Mouse (Mus musculus) stomach, embryonic 15.5 days (tissue): ENCODE data around the gene Pspc1. TPM values are rescaled to one million over a fixed set of nuclear protein-coding genes. Genes with fewer than 3 reads are reported as not detected.
"Not testable (repeated sequence)": the region's sequence is repeated elsewhere in the genome, so short reads cannot be mapped to it uniquely, and the experiment has no call there.

Experiments
- ATAC-seq: fragments of 200-750 bp; cut with Nextera tagmentation; 2 replicates; pipeline ENCODE4 v1.8.0; 2017; ENCODE audit warnings: low read depth, moderate number of reproducible peaks, moderate TSS enrichment; ENCODE audit not compliant: insufficient read depth, low FRiP score
- H3K27ac ChIP-seq: fragments of 300-500 bp; sonication (generic); 2 replicates; pipeline ENCODE4 v1.5.1; 2015; ENCODE audit warnings: mild to moderate bottlenecking, inconsistent platforms
- H3K27me3 ChIP-seq: fragments of 300-500 bp; sonication (generic); replicated peaks from 2 replicates; pipeline ENCODE4 v1.6.1; 2015; ENCODE audit warnings: inconsistent platforms
- H3K36me3 ChIP-seq: fragments of 300-500 bp; sonication (generic); 2 replicates; pipeline ENCODE4 v1.6.1; 2015; ENCODE audit warnings: inconsistent platforms
- H3K4me1 ChIP-seq: fragments of 300-500 bp; sonication (generic); 2 replicates; pipeline ENCODE4 v1.6.1; 2015; ENCODE audit warnings: inconsistent platforms
- H3K4me2 ChIP-seq: fragments of 300-500 bp; sonication (generic); 2 replicates; pipeline ENCODE4 v1.6.1; 2015; ENCODE audit warnings: mild to moderate bottlenecking, inconsistent platforms
- H3K4me3 ChIP-seq: fragments of 300-500 bp; sonication (generic); replicated peaks from 2 replicates; pipeline ENCODE4 v1.5.1; 2015; ENCODE audit warnings: inconsistent platforms
- H3K9ac ChIP-seq: fragments of 300-500 bp; sonication (generic); 2 replicates; pipeline ENCODE4 v1.6.1; 2015; ENCODE audit warnings: inconsistent platforms
- H3K9me3 ChIP-seq: fragments of 300-500 bp; sonication (generic); 2 replicates; pipeline ENCODE4 v1.6.1; 2016; ENCODE audit warnings: inconsistent platforms
- WGBS: fragments of 180-500 bp; shearing (Covaris S2); methylation state at CpG from one replicate; pipeline ENCODE4 v1.1.7; 2015; 5-methylcytosine and 5-hydroxymethylcytosine counted together
- polyA plus RNA-seq: library from polyadenylated mRNA; unstranded; fragments of >200 nt; fragmentation: Nextera tagmentation; extraction: Ambion mirVana; gene quantifications from 2 replicates; pipeline ENCODE4 v1.2.1, GENCODE M21; 2015

Gene Pspc1
- polyA plus RNA-seq: 26.9 TPM in 2 replicates

- H3K27ac ChIP-seq: peak within 1 kb of the TSS; percentile 97
- no peaks in the 10 kb centered on the region for H3K36me3 ChIP-seq
- no peaks in the 10 kb centered on the region for H3K27me3 ChIP-seq
- peak within 1 kb of the TSS; percentile 87 for H3K9ac ChIP-seq
- H3K9me3 ChIP-seq: no peaks in the 10 kb centered on the region
- peak within 1 kb of the TSS; percentile 93 for H3K4me3 ChIP-seq
- peak; percentile 96 for ATAC-seq
- H3K4me2 ChIP-seq: peak within 1 kb of the TSS; percentile 80
- under 1% methylated on average over 36 of the region's 36 CpGs for WGBS
- H3K4me1 ChIP-seq: 0 out of 2 replicates have a peak, but pooled peaks cover 9% of the 10 kb centered on the region
These were observed at the start of gene Pspc1 for GRCm38 (mm10) chr14:56778200-56778932. Pspc1 (minus strand) TSS chr14:56778316.

GRCm38 (mm10) chr14:56824562-56824961 lies 46.4 kb upstream of the Pspc1 start:
- ATAC-seq: no peak
- no peaks in the 10 kb centered on the region for H3K36me3 ChIP-seq
- no peak overlapping the region for H3K9ac ChIP-seq
- H3K4me1 ChIP-seq: no peaks in the 10 kb centered on the region
- H3K4me3 ChIP-seq: no peak overlapping the region
- H3K27me3 ChIP-seq: no peaks in the 10 kb centered on the region
- no peaks in the 10 kb centered on the region for H3K9me3 ChIP-seq
- no peak overlapping the region for H3K27ac ChIP-seq
- H3K4me2 ChIP-seq: no peak overlapping the region

DNA sequence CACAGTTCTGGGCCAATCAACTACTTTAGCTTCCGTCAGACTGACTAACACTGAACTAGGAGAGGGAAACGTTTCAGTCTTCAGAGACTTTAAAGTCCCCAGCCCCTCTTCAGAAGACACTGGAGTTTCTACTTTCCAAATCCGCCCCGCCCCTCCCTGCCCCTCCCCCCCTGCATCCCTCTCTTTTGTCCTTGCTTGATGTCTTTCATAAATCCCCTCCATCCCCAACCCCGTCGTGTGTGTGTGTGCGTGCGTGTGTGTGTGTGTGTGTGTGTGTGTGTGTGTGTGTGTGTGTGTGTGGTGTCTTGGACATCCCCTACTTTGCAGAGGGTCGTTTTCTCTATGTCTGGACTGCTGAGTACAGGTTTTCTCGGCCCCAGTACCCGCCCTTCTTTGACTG lies 39.5 kb upstream of the Pspc1 start:
- peak overlapping the region; percentile 21; the same call in 1 of the 2 replicates for H3K4me2 ChIP-seq
- no peaks in the 10 kb centered on the region for H3K36me3 ChIP-seq
- H3K27ac ChIP-seq: peak overlapping the region; percentile 26; the same call in 1 of the 2 replicates
- ATAC-seq: 0 out of 2 replicates have a peak, but pooled peaks have one; percentile 31
- WGBS: 8% methylated on average over 11 of the region's 11 CpGs
- H3K4me3 ChIP-seq: no peak overlapping the region
- H3K9me3 ChIP-seq: no peaks in the 10 kb centered on the region
- H3K4me1 ChIP-seq: 0 out of 2 replicates have a peak, but pooled peaks cover 8% of the 10 kb centered on the region
- no peak overlapping the region for H3K9ac ChIP-seq
- no peaks in the 10 kb centered on the region for H3K27me3 ChIP-seq

DNA sequence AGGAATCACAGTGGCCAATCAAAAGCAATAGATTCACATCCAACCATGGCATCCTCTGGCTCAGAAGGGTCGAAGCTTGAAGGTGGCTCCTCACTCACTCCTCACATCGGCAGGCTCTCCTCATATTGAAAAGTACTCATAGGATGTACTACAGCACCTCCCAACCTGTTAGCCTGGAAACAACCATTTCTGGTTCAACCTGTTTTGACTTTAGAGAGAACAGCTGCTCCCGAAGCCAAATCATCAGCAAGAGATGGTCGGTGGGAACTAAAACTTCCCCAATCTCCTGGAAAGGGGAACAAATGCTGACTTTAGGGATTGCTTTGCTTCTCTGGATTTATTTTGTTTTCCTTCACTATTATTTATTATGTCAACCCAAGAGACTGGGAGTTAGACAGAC lies 39.0 kb upstream of the Pspc1 start:
- Histone ChIP-seq H3K4me1 (0 out of 2 replicates have a peak, but pooled peaks cover 8% of the 10 kb centered on the region), H3K9me3 (no peaks in the 10 kb centered on the region), H3K4me3 (no peak overlapping the region), H3K27ac (peak overlapping the region; percentile 26; the same call in 1 of the 2 replicates), H3K4me2 (peak overlapping the region; percentile 21; the same call in 1 of the 2 replicates), H3K9ac (no peak overlapping the region), H3K36me3 (no peaks in the 10 kb centered on the region), H3K27me3 (no peaks in the 10 kb centered on the region)
- no peak for ATAC-seq
- WGBS: 52% methylated on average over 4 of the region's 4 CpGs

DNA sequence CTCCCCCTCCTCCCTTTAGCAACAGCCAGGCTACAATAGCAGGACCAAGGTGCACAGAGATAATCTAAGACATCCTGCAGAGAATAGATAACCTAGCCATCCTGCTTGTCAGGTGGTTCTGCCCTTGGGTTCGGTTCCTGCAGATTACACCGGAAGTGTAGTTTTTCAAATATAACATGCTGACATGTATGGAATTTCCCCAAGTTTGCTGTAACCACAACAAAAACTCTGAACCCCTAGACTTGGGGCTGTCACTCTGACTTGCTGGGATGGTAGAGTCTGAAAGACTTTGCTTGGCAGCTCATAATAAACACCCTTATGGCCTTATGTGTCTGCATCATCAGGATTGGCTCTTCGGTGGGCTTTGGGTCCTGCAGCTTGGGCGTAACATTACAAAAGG lies 38.4 kb upstream of the Pspc1 start:
- H3K27me3 ChIP-seq: no peaks in the 10 kb centered on the region
- H3K4me1 ChIP-seq: 0 out of 2 replicates have a peak, but pooled peaks cover 8% of the 10 kb centered on the region
- H3K9ac ChIP-seq: no peak overlapping the region
- no peaks in the 10 kb centered on the region for H3K9me3 ChIP-seq
- H3K36me3 ChIP-seq: no peaks in the 10 kb centered on the region
- 87% methylated on average over 4 of the region's 4 CpGs for WGBS
- no peak for ATAC-seq
- H3K4me2 ChIP-seq: no peak overlapping the region
- H3K4me3 ChIP-seq: no peak overlapping the region
- no peak overlapping the region for H3K27ac ChIP-seq

DNA sequence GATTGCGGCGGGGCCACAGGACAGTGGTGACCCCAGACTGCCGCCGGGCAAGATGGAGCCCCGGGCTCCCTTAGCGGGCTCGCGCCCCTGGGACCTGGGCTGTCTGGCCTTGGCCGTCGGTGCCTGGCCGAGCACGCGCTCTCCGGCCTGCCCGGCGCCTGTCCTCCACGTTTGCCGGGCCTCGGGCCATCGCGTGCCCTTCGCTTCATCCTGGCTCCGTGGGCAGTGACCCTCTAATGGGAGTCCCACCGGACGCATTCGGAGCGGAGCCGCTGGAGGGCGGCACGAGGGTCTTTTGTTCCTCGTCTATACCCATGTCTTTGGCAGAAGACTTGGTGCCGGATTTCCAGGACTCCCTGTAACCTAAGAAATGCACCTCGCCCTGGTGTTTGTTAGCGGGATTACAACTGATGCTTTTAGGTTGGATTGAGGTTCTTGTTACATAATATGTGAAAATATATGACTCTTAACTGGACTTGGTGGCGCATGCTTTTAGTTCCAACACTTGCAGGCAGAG lies 34.5 kb upstream of the Pspc1 start:
- Histone ChIP-seq H3K4me3 (peak overlapping the region; percentile 62), H3K9ac (peak overlapping the region; percentile 54), H3K27ac (peak overlapping the region; percentile 96), H3K36me3 (no peaks in the 10 kb centered on the region), H3K4me2 (peak overlapping the region; percentile 81), H3K4me1 (0 out of 2 replicates have a peak, but pooled peaks cover 8% of the 10 kb centered on the region), H3K27me3 (no peaks in the 10 kb centered on the region), H3K9me3 (no peaks in the 10 kb centered on the region)
- ATAC-seq: peak; percentile 5
- WGBS: under 1% methylated on average over 35 of the region's 35 CpGs

- WGBS: under 1% methylated on average over 39 of the region's 72 CpGs
- not testable (repeated sequence) for H3K27me3 ChIP-seq, H3K9me3 ChIP-seq, H3K36me3 ChIP-seq, H3K4me1 ChIP-seq
- peak; percentile 98 for ATAC-seq
- peak within 1 kb of the TSS; percentile 96 for H3K27ac ChIP-seq
- peak within 1 kb of the TSS; percentile 54 for H3K9ac ChIP-seq
- H3K4me2 ChIP-seq: peak within 1 kb of the TSS; percentile 81
- peak within 1 kb of the TSS; percentile 67 for H3K4me3 ChIP-seq
These were observed 33.7 kb upstream of the Pspc1 start, which contains the start of gene Zmym5 for GRCm38 (mm10) chr14:56811701-56812339. Zmym5 (minus strand) TSS chr14:56811716.

GRCm38 (mm10) chr14:56810781-56811690 lies 32.9 kb upstream of the Pspc1 start:
- not testable (repeated sequence) for H3K4me1 ChIP-seq, H3K36me3 ChIP-seq, H3K27me3 ChIP-seq, ATAC-seq, H3K9me3 ChIP-seq
- peak overlapping the region; percentile 93 for H3K27ac ChIP-seq
- H3K4me2 ChIP-seq: peak overlapping the region; percentile 46
- under 1% methylated on average over 42 of the region's 86 CpGs for whole genome bisulfite sequencing
- peak overlapping the region; percentile 67 for H3K4me3 ChIP-seq
- H3K9ac ChIP-seq: peak overlapping the region; percentile 39; the same call in 1 of the 2 replicates

- no peaks in the 10 kb centered on the region for H3K27me3 ChIP-seq
- WGBS: 43% methylated on average over 2 of the region's 2 CpGs
- peaks cover 20% of the 10 kb centered on the region; the same call in 1 of the 2 replicates for H3K36me3 ChIP-seq
These were observed 15.1 kb upstream of the Pspc1 start for GRCm38 (mm10) chr14:56793243-56793642.

DNA sequence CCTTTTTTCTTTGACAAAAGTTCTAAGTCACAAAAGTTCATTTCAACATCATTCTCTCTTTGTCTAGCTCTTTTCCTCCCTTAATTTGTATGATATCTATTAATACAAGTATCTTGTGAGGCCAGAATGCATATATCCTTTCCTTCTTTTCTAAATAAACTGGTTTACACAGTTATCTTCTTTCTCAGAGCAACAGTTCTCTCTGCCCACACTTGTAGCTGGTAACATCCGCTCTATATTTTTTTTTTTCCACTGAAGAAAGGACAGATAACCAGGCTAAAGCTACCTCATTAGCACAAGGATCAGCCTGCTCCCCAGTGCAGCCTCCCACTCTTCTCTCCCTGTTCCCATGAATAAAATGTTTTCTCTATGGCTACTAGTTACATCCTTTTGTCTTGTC lies 6.5 kb upstream of the Pspc1 start:
- Histone ChIP-seq H3K27ac (no peak overlapping the region), H3K4me2 (no peak overlapping the region), H3K4me1 (no peaks in the 10 kb centered on the region), H3K27me3 (no peaks in the 10 kb centered on the region), H3K4me3 (no peak overlapping the region), H3K36me3 (no peaks in the 10 kb centered on the region), H3K9me3 (no peaks in the 10 kb centered on the region), H3K9ac (no peak overlapping the region)
- ATAC-seq: no peak
- 68% methylated on average over 1 of the region's 1 CpGs for WGBS

More at GRCm38 (mm10) chr14:56793243-56793642, 15.1 kb upstream of the Pspc1 start:
- ATAC-seq: no peak
- H3K4me2 ChIP-seq: no peak overlapping the region
- H3K9ac ChIP-seq: no peak overlapping the region
- no peak overlapping the region for H3K27ac ChIP-seq
- no peaks in the 10 kb centered on the region for H3K9me3 ChIP-seq
- H3K4me1 ChIP-seq: no peaks in the 10 kb centered on the region
- H3K4me3 ChIP-seq: no peak overlapping the region

GRCm38 (mm10) chr14:56778933-56779300 lies 801 bp upstream of the Pspc1 start:
- no peaks in the 10 kb centered on the region for H3K36me3 ChIP-seq
- 0 out of 2 replicates have a peak, but pooled peaks cover 9% of the 10 kb centered on the region for H3K4me1 ChIP-seq
- no peaks in the 10 kb centered on the region for H3K9me3 ChIP-seq
- H3K27ac ChIP-seq: peak overlapping the region; percentile 97
- H3K4me3 ChIP-seq: peak overlapping the region; percentile 93
- H3K4me2 ChIP-seq: peak overlapping the region; percentile 80
- WGBS: 30% methylated on average over 3 of the region's 3 CpGs
- H3K9ac ChIP-seq: no peak overlapping the region
- no peaks in the 10 kb centered on the region for H3K27me3 ChIP-seq
- no peak for ATAC-seq
